Mouse (Mus musculus) hindbrain, embryonic 15.5 days (tissue): ENCODE results near the gene Tor1b. TPM values are rescaled to one million over a fixed set of nuclear protein-coding genes. Genes with fewer than 3 reads are reported as not detected.

ENCODE experiments used
- ATAC-seq: fragments of 200-750 bp; cut with Nextera tagmentation; 2 replicates; pipeline ENCODE4 v1.8.0; 2017; ENCODE audit warnings: low read depth, moderate number of reproducible peaks, moderate TSS enrichment; ENCODE audit not compliant: low FRiP score
- H3K27ac ChIP-seq: fragments of 300-500 bp; sonication (generic); replicated peaks from 2 replicates; pipeline ENCODE4 v1.5.1; 2015; ENCODE audit warnings: mild to moderate bottlenecking, inconsistent platforms
- H3K27me3 ChIP-seq: fragments of 300-500 bp; sonication (generic); 2 replicates; pipeline ENCODE4 v1.6.1; 2015; ENCODE audit warnings: control low read depth, inconsistent platforms
- H3K36me3 ChIP-seq: fragments of 300-500 bp; sonication (generic); 2 replicates; pipeline ENCODE4 v1.6.1; 2015; ENCODE audit warnings: control low read depth, inconsistent platforms
- H3K4me1 ChIP-seq: fragments of 300-500 bp; sonication (generic); replicated peaks from 2 replicates; pipeline ENCODE4 v1.6.1; 2015; ENCODE audit warnings: control low read depth, inconsistent platforms
- H3K4me2 ChIP-seq: fragments of 300-500 bp; sonication (generic); 2 replicates; pipeline ENCODE4 v1.6.1; 2015; ENCODE audit warnings: moderate library complexity, mild to moderate bottlenecking, inconsistent platforms
- H3K4me3 ChIP-seq: fragments of 300-500 bp; sonication (generic); 2 replicates; pipeline ENCODE4 v1.5.1; 2015; ENCODE audit warnings: mild to moderate bottlenecking, inconsistent platforms
- H3K9ac ChIP-seq: fragments of 300-500 bp; sonication (generic); 2 replicates; pipeline ENCODE4 v1.6.1; 2015; ENCODE audit warnings: inconsistent platforms
- H3K9me3 ChIP-seq: fragments of 300-500 bp; sonication (generic); 2 replicates; pipeline ENCODE4 v1.6.1; 2016; ENCODE audit warnings: control low read depth, inconsistent platforms
- WGBS: fragments of 180-500 bp; shearing (Covaris S2); methylation state at CpG from one replicate; pipeline ENCODE4 v1.1.7; 2015; 5-methylcytosine and 5-hydroxymethylcytosine counted together
- polyA plus RNA-seq: library from polyadenylated mRNA; unstranded; fragments of >200 nt; fragmentation: Nextera tagmentation; extraction: Ambion mirVana; gene quantifications from 2 replicates; pipeline ENCODE4 v1.2.1, GENCODE M21; 2015

Gene Tor1b
- polyA plus RNA-seq, 1 experiment from 2014 or later: 18.8 TPM

GRCm38 (mm10) chr2:30998443-30999260, 45.9 kb downstream of the Tor1b start:
- no peaks in the 10 kb centered on the region for H3K27me3 ChIP-seq
- H3K9me3 ChIP-seq: no peaks in the 10 kb centered on the region
- no peaks in the 10 kb centered on the region for H3K4me1 ChIP-seq
- no peak overlapping the region for H3K4me2 ChIP-seq
- H3K36me3 ChIP-seq: peaks cover 20% of the 10 kb centered on the region
- 0 out of 2 replicates have a peak overlapping the region, but pooled peaks have one; percentile 1 for H3K27ac ChIP-seq
- H3K9ac ChIP-seq: no peak overlapping the region
- H3K4me3 ChIP-seq: no peak overlapping the region
- ATAC-seq: no peak
- 64% methylated on average over 8 of the region's 8 CpGs for WGBS

- no peak overlapping the region for H3K4me2 ChIP-seq
- H3K27ac ChIP-seq: no peak overlapping the region
- WGBS: 96% methylated on average over 10 of the region's 10 CpGs
- peaks cover 25% of the 10 kb centered on the region for H3K36me3 ChIP-seq
- ATAC-seq: no peak
- H3K27me3 ChIP-seq: no peaks in the 10 kb centered on the region
- no peaks in the 10 kb centered on the region for H3K4me1 ChIP-seq
- H3K9me3 ChIP-seq: no peaks in the 10 kb centered on the region
- H3K4me3 ChIP-seq: no peak overlapping the region
- no peak overlapping the region for H3K9ac ChIP-seq
These were observed 50.1 kb downstream of the Tor1b start for GRCm38 (mm10) chr2:31002857-31003256.

- H3K27me3 ChIP-seq: no peaks in the 10 kb centered on the region
- H3K4me2 ChIP-seq: no peak overlapping the region
- no peaks in the 10 kb centered on the region for H3K9me3 ChIP-seq
- WGBS: 94% methylated on average over 2 of the region's 2 CpGs
- H3K4me3 ChIP-seq: no peak overlapping the region
- no peak for ATAC-seq
- H3K36me3 ChIP-seq: peaks cover 28% of the 10 kb centered on the region
- no peak overlapping the region for H3K27ac ChIP-seq
- H3K4me1 ChIP-seq: no peaks in the 10 kb centered on the region
- no peak overlapping the region for H3K9ac ChIP-seq
These were observed 52.7 kb downstream of the Tor1b start for GRCm38 (mm10) chr2:31005453-31005852.

- Histone ChIP-seq H3K4me2 (no peak overlapping the region), H3K27ac (no peak overlapping the region), H3K27me3 (no peaks in the 10 kb centered on the region), H3K36me3 (peaks cover 28% of the 10 kb centered on the region), H3K4me3 (no peak overlapping the region), H3K9ac (no peak overlapping the region), H3K4me1 (no peaks in the 10 kb centered on the region), H3K9me3 (no peaks in the 10 kb centered on the region)
- no peak for ATAC-seq
- WGBS: 78% methylated on average over 5 of the region's 5 CpGs
These were observed 53.7 kb downstream of the Tor1b start for GRCm38 (mm10) chr2:31006434-31006833.

GRCm38 (mm10) chr2:31007208-31007607, 54.4 kb downstream of the Tor1b start:
- WGBS: 91% methylated on average over 5 of the region's 5 CpGs
- Histone ChIP-seq H3K4me1 (no peaks in the 10 kb centered on the region), H3K27ac (no peak overlapping the region), H3K9me3 (no peaks in the 10 kb centered on the region), H3K36me3 (peaks cover 22% of the 10 kb centered on the region; the same call in 1 of the 2 replicates), H3K4me2 (no peak overlapping the region), H3K27me3 (no peaks in the 10 kb centered on the region), H3K9ac (no peak overlapping the region), H3K4me3 (no peak overlapping the region)
- ATAC-seq: no peak

Other genes starting within 250 kb of the Tor1b start
- gene 1700001O22Rik, start 149.3 kb upstream of the Tor1b start, polyA plus RNA-seq: 1.3 and 1.8 TPM in 2 replicates
- 99.8 and 110 TPM in 2 replicates for gene Ntmt1, start 145.1 kb upstream of the Tor1b start, polyA plus RNA-seq
- gene Asb6, start 122.6 kb upstream of the Tor1b start, polyA plus RNA-seq: 43.3 and 44.5 TPM in 2 replicates
- gene Prrx2, start 118.0 kb upstream of the Tor1b start, polyA plus RNA-seq: 1.9 and 2.4 TPM in 2 replicates
- gene Ptges, start 23.1 kb upstream of the Tor1b start, polyA plus RNA-seq: 5.4 and 5.6 TPM in 2 replicates
- gene Tor1a, start 15.0 kb downstream of the Tor1b start, polyA plus RNA-seq: 90.0 and 91.0 TPM in 2 replicates
- gene BC005624, start 29.2 kb downstream of the Tor1b start, polyA plus RNA-seq: 89.9 and 93.8 TPM in 2 replicates
- gene Usp20, start 29.3 kb downstream of the Tor1b start, polyA plus RNA-seq: 43.2 and 50.5 TPM in 2 replicates
- gene Fnbp1, start 189.0 kb downstream of the Tor1b start, polyA plus RNA-seq: 32.5 and 33.0 TPM in 2 replicates
- gene Gpr107, start 199.4 kb downstream of the Tor1b start, polyA plus RNA-seq: 38.0 and 39.0 TPM in 2 replicates